Mouse (Mus musculus) limb, embryonic 12.5 days (tissue): ENCODE measurements around the gene Atp5b. TPM values are rescaled to one million over a fixed set of nuclear protein-coding genes. Genes with fewer than 3 reads are reported as not detected.
A peak's percentile ranks its signal among the peaks of the same experiment; 100 is the strongest.

Experiments used
- microRNA counts: library from miRNA; unstranded; fragments of <30 nt; microRNA quantifications from one replicate; lab custom pipeline; 2017
- microRNA-seq: library from miRNA; unstranded; fragments of <30 nt; microRNA quantifications from one replicate; pipeline ENCODE4, GENCODE M21; 2017
- polyA plus RNA-seq: library from polyadenylated mRNA; unstranded; fragments of >200 nt; fragmentation: Nextera tagmentation; extraction: Ambion mirVana; gene quantifications from 2 replicates; pipeline ENCODE4 v1.2.1, GENCODE M21; 2016

Atp5b gene
- polyA plus RNA-seq, 1 experiment from 2014 or later: 2,026 TPM

MicroRNAs encoded within 50 kb of the gene (microRNA counts, 519-probe panel; counts per million panel counts)
- not detected for microRNA mmu-miR-677 (lab: Ali Mortazavi, UCI)

Small RNA genes within 50 kb of the gene (microRNA-seq; reads per million reads assigned to microRNA genes)
- 16.7 reads per million, percentile 30 among the genes with 10 or more reads in this experiment for gene Mir677

Other genes starting within 250 kb of the Atp5b start
- gene Rdh19, start 233.3 kb upstream of the Atp5b start, polyA plus RNA-seq: not detected in 2 replicates
- not detected in 2 replicates for gene Rdh16f2, start 216.8 kb upstream of the Atp5b start, polyA plus RNA-seq
- gene Rdh7, start 194.5 kb upstream of the Atp5b start, polyA plus RNA-seq: not detected in 2 replicates
- gene Sdr9c7, start 184.8 kb upstream of the Atp5b start, polyA plus RNA-seq: not detected in 2 replicates
- gene Hsd17b6, start 75.7 kb upstream of the Atp5b start, polyA plus RNA-seq: not detected in 2 replicates
- gene Prim1, start 68.1 kb upstream of the Atp5b start, polyA plus RNA-seq: 102 and 104 TPM in 2 replicates
- gene Naca, start 47.7 kb upstream of the Atp5b start, polyA plus RNA-seq: 916 and 923 TPM in 2 replicates
- gene Ptges3, start 24.3 kb upstream of the Atp5b start, polyA plus RNA-seq: 567 and 594 TPM in 2 replicates
- 8.6 and 9.5 TPM in 2 replicates for gene Baz2a, start 8.3 kb downstream of the Atp5b start, polyA plus RNA-seq
- gene Rbms2, start 97.0 kb downstream of the Atp5b start, polyA plus RNA-seq: 33.0 and 33.5 TPM in 2 replicates
- 1.5 and 2.3 TPM in 2 replicates for gene Gls2, start 111.2 kb downstream of the Atp5b start, polyA plus RNA-seq
- 31.0 and 32.4 TPM in 2 replicates for gene Spryd4, start 128.5 kb downstream of the Atp5b start, polyA plus RNA-seq
- gene Mip, start 142.6 kb downstream of the Atp5b start, polyA plus RNA-seq: 0.38 and 0.44 TPM in 2 replicates
- gene Timeless, start 148.8 kb downstream of the Atp5b start, polyA plus RNA-seq: 103 and 108 TPM in 2 replicates
- gene Apon, start 170.8 kb downstream of the Atp5b start, polyA plus RNA-seq: 0.68 and 1.0 TPM in 2 replicates
- not detected in 2 replicates for gene Apof, start 185.4 kb downstream of the Atp5b start, polyA plus RNA-seq
- 17.1 and 17.6 TPM in 2 replicates for gene Stat2, start 187.3 kb downstream of the Atp5b start, polyA plus RNA-seq
- 0.20 TPM in 2 replicates for gene Il23a, start 215.5 kb downstream of the Atp5b start, polyA plus RNA-seq
- gene Pan2, start 220.1 kb downstream of the Atp5b start, polyA plus RNA-seq: 42.3 and 42.5 TPM in 2 replicates
- gene Cnpy2, start 239.2 kb downstream of the Atp5b start, polyA plus RNA-seq: 351 and 359 TPM in 2 replicates